Mouse (Mus musculus) left cerebral cortex, adult 8-10 months (tissue): ENCODE measurements around the gene Ppm1h. TPM values are rescaled to one million over a fixed set of nuclear protein-coding genes. Genes with fewer than 3 reads are reported as not detected.
A peak's percentile ranks its signal among the peaks of the same experiment; 100 is the strongest.

ENCODE experiments used
- DNase-seq, 2 experiments: peaks; one replicate each; pipeline ENCODE4 v3.0.0; 2022; ENCODE audit warnings: low spot score in 2 of 2
- total RNA-seq, 4 experiments: library from RNA; stranded (reverse); gene quantifications; 2 replicates each; pipeline ENCODE4 v1.2.4; 2022

Ppm1h gene
- total RNA-seq, 4 experiments from 2014 or later, result 68.4 to 83.9 (median 75.3) TPM

DNA sequence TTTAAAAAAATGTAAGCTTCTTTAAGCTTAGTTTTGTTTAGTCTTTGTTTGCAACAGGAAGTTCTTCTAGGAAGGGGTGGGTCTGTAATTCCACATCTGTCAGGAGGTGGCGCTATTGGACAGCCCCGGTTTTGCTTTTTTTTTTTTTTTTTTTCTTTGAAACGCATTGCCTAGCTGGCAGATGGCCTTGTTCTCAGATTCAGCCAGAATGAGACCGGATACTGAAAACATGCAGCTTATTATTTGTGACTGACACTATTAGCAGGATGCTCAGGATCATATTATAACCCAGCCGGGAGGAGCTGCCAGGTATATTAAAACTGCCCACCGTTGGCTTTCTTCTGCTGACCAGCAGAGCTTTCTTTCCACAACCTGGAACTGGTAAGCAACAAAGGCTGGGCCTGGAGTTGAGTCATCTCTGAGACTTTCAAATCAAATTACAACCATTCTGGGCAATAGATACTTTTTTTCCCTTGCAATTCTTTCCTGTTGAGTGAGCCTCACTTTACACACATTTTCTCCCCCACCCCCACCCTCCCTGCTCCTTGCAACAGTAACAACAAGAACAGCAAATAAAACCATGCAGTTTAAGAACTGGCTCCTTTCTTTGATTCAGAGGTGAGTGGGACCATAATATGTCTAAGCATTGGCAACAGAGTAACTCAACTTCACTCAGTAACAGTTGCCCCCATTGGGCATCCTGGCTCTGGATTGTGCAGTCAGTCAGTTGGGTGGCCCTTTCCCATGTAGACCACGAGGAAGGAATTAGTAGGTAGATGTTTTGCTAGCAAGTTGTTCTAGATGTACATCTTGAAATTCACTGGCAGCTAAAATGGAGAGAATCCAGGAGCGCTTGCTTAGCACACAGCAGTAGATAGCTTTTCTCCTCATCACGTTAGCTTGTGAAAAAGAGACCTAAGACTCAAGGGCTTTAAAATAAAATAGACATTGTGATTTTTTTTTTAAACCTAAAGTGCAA lies 128.9 kb downstream of the Ppm1h start:
- DNase-seq, result peak; percentile 24 to 45

DNA sequence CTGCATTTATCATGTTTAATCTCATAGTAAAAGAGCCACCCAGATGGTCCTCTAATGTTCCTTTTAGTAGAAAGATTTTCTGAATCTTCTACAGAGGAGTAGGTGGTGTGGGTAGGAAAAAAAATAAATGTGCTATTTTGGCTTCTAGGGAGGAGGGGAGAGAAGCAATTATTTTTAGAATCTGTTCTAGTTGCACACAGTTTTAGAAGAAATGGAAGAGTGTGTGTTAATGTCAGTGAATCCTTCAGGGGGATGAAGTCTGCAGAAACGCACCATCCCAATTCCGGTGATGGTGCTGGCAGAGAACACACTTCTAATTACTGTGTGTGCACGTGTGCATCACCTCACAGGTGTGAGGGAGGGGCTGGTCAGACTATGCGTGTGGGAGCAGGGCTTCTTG lies 129.6 kb downstream of the Ppm1h start:
- no peak for DNase-seq

DNA sequence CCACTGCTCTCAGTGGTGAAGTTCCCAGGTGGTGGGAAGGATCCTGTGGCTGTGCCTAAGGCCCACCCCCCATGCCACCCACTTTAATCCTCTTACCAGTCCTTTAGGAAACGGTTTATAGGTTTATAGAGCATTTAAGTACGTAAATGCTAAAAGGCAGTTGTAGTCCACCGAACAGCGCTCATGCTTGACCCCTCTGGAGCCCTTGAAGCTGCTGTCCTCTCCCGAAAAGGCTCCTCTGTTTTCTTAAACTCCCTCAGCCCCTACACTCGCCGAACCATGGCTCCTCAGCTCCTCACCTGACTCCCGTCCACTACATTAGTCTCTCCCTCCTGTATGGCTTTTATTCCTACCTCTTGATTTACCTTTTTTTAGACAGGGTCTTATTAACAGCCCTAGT lies 131.3 kb downstream of the Ppm1h start:
- no peak for DNase-seq

DNA sequence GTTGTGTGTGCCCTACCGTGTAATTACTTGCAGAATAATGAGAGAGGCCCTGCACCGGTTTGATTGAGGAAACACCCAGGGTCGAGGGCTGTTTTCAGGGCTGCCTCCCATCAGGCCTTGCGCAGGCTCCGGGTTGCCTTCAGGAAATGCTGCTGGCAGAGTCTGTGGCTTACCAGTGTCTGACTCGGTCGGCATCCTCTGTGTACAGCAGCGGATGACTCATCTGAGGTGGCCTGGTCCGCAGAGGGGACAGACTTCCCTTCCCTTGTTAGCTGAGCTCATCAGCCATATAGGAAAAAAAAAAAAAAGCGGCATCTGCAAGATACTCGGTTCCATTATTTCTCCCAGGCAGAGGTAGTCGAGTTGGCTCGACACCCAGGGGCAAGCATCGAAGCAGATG lies 136.5 kb downstream of the Ppm1h start:
- DNase-seq, result peak in 1 of 2 experiments; percentile 43

DNA sequence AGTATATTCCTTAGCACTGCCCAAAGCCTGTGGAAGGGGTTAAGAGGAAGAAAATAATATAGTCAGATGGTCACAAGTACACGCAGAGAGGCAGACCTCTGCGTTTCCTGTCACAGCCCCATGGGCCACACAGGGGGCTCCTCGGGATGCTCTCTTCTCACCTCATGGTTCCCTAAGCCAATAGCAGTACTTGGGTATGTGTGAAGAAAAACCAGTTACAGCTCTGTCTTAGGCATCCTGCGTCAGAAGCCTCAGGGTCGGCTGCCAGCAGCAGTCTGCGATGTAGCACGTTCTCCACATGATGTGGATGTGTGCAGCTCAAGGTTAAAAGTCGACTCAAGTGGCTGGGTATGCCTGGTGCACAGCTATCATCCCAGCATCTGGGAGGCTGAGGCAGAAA lies 139.2 kb downstream of the Ppm1h start:
- DNase-seq, result no peak

DNA sequence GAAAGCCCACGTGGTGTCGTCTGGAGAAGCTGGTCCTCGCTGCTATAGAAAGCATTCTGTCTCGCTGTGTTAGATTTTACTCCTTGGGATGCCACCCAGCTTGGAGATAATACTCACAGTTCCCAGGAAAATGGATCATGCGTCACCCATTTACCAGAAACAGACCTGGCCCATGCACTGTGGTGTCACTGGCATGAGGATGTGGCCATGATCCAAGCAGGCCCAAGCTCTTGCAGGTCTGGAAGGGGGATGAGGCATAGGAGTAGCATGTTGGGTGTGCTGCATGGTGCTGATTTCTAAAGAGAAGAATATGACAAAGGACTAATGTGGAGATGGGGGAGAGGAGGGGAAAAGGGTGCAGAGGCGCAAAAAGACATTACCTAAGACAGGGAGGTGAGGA lies 141.2 kb downstream of the Ppm1h start:
- no peak for DNase-seq

DNA sequence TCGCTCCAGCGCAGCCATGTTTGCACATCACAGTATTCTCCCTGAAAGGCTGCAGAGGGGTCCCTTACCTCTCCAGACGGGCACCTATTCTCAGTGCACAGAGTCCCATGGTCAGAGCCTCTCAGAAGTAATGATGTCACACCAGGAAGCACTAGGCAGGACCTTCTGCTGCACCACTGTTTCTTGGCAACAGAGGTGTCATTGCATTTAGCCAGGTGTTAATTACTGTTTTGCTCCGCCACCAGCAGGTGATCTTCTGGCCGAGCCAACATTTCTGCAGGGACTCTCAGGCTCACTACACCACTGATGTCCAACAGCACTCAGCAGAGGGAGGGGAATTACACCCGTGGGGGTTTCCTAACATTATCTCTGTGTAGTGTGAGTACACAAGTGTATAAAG lies 143.0 kb downstream of the Ppm1h start:
- no peak for DNase-seq

DNA sequence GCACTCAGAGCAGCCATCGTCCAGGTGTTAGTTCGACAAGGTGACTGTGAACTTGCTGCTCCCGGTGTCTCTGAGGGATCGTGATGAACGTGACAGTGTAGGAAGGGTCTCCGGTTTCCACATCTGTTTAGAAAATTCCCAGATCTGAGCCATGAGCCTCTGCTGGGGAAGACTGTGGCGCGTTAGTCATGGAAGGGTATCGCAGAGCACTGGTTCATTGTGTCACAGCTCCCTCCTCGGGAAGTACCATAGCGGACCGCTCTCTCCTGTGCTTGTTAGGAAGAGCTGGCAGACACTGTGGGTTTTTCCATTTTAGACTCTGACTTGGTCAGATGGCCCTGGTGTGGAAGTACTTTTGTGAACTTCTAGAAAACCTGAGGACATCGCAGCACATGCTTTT lies 145.1 kb downstream of the Ppm1h start:
- DNase-seq, result no peak

DNA sequence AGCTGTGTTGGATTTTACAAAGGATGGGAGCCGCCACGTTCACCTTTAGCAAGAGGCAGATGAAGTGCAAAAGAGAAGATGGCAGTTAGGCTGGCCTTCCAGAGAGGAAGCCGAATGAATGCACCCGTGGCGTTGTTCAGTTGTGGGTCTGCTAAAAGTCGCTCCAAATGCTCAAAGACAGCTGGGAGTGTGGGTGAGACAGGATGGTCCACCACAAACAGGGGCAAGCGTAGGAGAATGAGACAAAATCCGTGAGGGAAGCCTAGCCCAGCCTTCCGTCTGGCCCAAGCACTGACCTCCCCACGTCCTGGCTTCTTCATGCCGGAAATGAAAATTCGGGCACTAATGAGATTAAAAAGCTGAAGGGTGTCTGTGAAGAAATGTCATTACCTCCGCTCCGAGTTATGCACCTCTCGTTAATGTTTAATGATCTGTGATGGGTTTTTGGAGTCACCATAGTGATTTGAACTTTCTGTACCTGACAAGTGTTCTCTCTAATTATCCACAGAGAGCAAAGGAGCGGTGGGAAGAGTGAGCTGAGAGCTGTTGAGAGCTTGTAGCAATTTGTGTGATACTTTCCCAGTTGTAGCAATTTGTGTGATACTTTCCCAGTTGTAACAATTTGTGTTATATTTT lies 148.3 kb downstream of the Ppm1h start:
- no peak for DNase-seq

DNA sequence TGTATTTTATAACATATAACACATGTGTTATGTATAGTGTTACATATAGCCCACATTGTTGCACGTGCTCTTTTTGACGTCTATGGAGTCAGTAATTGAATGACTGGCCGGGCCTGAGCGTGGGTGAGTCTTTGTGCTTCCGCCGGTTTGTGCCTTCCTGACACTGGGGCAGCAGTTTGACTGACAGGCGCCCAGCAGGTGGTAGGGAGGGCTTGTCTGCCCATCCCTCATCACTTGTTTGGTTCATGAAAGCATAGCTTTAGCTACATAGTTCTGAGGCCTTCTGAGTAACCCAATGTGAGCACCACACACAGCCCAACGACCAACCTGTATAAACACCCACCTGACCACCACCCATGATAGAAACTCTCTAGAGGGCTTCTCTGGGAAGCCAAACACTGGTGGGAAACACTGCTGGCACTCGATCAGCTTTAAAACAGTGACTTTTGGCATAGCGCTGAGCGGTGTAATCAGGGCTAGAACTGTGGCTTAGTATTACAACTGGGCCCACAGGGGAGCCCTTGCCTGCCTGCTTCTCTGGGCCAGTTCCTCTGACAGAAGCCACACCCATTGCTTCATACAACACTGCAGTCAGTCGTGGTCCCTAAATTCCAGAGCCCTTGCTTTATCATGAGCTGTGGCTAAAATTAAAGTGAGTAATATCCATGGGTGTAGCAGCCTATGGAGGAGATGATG lies 149.3 kb downstream of the Ppm1h start:
- no peak for DNase-seq

DNA sequence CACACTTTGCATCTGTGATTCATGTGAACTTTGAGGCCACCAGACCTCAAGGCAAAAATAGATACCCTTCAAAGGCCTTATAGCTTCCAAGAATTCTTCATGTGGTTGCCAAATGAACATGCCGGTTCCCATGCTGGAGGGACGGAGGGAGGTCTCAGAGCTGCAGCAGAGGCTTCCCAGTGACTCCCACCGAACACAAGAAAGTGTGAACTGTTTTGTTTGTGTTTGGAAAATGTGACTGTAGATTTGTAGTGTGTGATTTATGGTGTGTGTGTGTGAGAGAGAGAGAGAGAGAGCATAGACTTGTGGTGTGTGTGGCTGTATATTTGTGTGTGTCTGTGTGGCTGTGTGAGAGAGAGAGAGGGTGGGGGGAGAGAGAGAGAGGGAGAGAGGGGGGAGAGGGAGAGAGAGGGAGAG lies 151.2 kb downstream of the Ppm1h start:
- no peak for DNase-seq

DNA sequence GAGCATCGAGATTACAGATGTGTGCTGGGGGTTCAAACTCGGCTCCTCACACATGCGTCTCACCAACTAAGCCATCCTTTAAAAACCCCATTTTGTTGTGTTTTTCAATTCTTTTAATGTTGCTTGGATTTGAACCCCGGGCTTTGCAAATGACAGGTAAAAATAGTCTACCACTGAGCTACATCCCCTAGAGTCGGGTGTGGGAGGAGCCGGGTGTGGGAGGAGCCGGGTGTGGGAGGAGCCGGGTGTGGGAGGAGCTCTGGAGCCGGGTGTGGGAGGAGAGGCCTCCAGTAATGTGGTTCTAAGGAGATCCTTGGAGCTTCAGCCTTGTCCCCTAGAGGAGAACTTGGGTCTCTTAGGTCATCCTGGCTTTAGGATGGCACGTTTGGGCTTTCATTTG lies 152.1 kb downstream of the Ppm1h start:
- DNase-seq, result no peak

DNA sequence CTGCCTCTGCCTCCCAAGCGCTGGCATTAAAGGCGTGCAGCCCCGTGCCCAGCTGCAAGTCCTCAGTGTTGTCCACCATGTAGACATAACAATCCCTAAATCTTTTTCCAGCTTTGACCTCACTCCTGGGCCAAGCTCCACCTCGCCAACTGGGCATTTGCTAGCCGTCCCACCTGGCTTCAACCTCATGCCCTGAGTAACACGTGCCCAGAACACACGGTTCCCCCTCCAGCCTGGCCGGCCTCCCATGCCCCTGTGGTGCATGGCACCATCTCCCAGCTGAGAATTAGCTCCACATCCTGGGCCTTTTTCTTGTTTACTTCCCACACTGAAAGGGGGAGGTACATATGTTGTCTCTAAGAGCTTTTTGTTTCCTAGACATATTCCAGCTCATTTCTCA lies 163.5 kb downstream of the Ppm1h start:
- DNase-seq, result no peak

DNA sequence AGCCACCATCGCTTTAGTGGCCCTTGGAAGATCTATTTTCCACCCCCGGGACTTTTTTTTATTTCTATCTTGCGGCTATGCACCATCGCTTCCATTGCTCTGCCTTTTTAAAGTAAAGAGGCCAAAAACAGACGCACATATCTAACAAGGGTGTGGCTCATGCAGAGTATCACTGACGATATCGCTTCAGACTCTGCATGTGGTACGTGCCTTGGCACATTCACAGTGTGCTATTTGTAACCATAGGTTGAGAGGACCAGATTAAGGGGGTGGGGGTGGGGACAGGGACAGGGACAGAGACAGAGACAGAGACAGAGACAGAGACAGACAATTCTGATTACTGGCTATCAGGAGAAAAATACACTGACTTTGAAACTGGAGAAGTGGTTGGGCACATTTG lies 164.4 kb downstream of the Ppm1h start:
- DNase-seq, result no peak

DNA sequence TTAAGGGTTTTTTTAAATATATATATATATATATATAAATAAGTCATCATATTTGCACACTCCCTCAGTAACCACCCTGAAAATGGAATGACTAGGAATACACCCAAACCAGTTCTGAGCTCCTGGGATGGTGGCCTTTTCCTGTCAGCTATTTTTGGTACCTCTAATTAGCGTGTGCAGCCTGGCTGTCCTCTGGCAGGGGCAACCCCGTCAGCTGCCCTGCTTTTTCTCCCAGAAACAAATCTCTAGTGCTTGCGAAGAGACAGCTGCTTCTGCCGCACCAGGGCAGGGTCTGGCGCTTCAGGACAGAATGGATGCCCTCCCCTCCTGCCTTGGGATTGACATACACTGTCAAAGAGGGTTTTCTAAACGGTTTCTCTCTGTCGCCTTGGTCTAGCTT lies 166.9 kb downstream of the Ppm1h start:
- DNase-seq, result no peak

DNA sequence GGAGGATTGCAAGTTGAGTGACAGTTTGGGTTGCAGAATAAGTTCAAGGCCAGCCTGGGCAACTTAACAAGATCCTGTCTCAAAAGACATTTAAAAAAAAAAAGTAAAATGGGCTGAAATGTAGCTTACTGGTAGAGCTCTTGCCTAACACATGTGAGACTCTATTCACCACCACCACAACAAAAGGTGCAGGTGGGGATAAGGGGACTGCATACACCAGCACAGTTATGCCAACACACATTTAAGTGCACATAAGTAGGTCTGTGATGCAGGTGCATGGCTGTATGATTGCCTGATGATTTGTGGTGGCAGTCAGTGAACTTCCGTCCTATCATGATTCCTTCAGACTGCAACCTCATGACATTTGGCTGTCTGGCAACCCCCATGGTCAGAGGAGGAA lies 167.9 kb downstream of the Ppm1h start:
- no peak for DNase-seq

DNA sequence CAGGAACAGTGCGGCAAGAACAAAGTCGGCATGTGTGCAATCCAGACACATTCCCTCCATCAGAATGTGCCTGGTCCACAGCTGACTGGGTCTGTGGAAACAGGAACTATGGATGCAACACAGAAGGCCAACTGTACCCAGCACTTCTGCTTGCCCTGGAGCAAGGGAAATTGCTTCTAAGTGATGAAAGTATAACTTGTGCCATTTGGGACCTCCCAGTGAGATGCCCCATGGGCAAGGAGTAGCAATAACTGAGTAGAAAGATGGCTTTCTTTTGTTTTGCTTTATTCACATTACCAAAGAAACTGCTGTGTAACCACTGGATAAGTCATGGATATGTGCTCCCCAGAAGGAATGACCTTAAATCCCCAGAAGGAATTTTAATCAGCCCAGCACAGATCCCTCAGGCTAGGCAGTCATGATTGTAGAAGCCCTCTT lies 169.5 kb downstream of the Ppm1h start:
- DNase-seq, result no peak

DNA sequence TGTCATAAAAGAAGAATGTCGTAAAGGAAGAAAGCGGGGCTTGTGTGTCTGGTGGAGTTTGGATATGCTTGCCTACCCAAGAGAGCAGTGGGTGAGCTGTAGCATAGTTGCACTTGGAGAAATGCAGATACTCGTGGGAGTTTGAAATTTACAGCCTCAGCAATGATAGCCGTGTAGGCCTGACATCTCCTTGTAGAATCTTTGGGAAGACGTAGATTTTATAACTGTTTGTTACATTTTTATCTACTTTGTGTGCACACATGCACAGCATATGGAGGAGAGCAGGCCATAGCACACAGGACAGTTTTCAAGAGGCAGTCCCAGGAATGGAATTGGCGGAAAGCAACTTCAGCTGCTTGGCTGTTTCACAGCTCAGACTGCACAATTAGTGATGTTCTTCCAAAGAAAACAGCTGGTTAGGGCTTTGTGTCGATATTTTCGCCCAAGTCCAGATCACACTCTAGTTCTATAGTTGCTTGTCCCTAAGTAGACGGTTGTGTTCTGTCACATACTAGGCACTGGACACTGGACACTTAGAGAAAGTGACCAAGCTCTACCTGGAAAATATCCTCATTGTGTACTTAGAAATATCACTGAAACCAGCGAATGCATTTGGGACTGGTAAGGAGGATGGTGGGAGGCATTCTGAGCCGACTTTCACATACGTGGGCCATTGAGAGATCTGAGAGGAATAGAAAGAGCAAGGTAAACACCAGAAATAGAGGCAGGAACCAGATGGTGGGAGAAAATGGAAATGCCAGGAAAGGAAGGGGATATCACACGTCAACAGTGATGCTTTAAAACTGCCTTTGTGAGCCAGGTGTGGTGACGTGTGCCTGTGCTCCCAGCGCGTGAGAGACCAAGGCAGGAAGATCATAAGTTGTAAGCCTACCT lies 173.0 kb downstream of the Ppm1h start:
- peak in 1 of 2 experiments; percentile 70 for DNase-seq

DNA sequence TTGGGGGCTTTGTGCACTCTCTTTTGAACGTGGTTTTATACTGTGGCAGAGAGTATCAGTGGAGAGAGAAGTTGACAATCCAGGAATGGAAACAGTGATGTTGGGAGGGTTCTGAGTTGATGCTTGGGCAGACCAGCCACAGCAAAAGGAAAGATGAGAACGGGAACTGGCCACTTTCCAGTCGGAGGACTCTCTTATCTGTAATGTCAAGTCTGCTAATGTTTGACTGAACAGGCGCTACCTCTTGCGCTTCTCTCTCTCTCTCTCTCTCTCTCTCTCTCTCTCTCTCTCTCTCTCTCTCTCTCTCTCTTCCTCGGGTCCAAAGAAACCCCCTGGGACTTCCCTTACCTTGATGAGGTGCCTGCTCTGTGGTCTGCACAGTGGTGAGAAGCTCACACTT lies 176.0 kb downstream of the Ppm1h start:
- DNase-seq, result no peak

DNA sequence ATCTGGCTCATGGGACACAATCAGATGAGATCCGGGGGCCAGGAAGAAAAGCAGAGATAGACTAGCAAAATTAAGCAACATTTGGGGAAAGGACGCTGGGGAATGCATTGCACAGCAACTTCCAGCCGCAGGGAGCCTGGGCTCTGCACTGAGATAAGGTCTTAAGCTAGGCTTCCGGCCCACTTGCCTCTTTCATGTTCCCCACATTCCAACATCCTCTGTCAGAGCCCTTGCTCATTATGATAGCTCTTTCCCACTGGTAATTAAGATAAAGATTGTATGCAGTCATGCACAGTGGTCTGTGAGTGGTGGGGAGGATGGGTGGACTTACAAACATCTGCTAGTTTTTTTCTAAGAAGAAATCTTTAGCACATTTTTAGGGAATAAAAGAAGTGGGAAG lies 176.6 kb downstream of the Ppm1h start:
- DNase-seq, result no peak
